Mouse (Mus musculus): ENCODE measurements around the gene Ccdc17. TPM values are rescaled to one million over a fixed set of nuclear protein-coding genes. Genes with fewer than 3 reads are reported as not detected.

Gene Ccdc17
- total RNA-seq (2021), result 1 to 10 TPM; 3.0 to 4.2 TPM

GRCm38 (mm10) chr4:116596379-116596778 is at the start of gene Ccdc17:
Gene Ccdc17 (plus strand): TSS chr4:116596654.
- DNase-seq (ENCODE audit: low spot score), result no peak
- intact Hi-C loops (cut with DNase I), result no loop called here

- no peak for DNase-seq (ENCODE audit: low spot score)
- intact Hi-C loops (cut with DNase I), result no loop called here
Measured at GRCm38 (mm10) chr4:116550432-116550831, 46.0 kb upstream of the Ccdc17 start.

GRCm38 (mm10) chr4:116553035-116553434 is 43.4 kb upstream of the Ccdc17 start:
- intact Hi-C loops (cut with DNase I), result no loop called here

GRCm38 (mm10) chr4:116555413-116556300 is 40.8 kb upstream of the Ccdc17 start, which contains the start of gene Tmem69:
Gene Tmem69 (minus strand): TSS chr4:116555936.
- peak; percentile 37 for DNase-seq (ENCODE audit: low spot score)
- intact Hi-C loops (cut with DNase I), result loop anchor here (5.0 kb wide), 2 partner anchors 48 to 93 kb away; partner anchors contain the start of genes Ipp and Mast2

More at GRCm38 (mm10) chr4:116553035-116553434, 43.4 kb upstream of the Ccdc17 start:
- DNase-seq (ENCODE audit: low spot score), result no peak

- intact Hi-C loops (cut with DNase I), result loop anchor here (5.0 kb wide), 2 partner anchors 49 to 94 kb away; partner anchors contain the start of genes Ipp and Mast2
- peak; percentile 88 for DNase-seq (ENCODE audit: low spot score)
Measured at GRCm38 (mm10) chr4:116556561-116557305, 39.7 kb upstream of the Ccdc17 start.

GRCm38 (mm10) chr4:116557306-116558121 is 38.9 kb upstream of the Ccdc17 start, which contains the start of gene Gpbp1l1:
Gene Gpbp1l1 (plus strand): TSS chr4:116557658.
- intact Hi-C loops (cut with DNase I), result loop anchor here (5.0 kb wide), 2 partner anchors 50 to 95 kb away; partner anchors contain the start of genes Ipp and Mast2
- peak; percentile 96 for DNase-seq (ENCODE audit: low spot score)

- DNase-seq (ENCODE audit: low spot score), result no peak
- intact Hi-C loops (cut with DNase I), result loop anchor here (5.0 kb wide), 2 partner anchors 51 to 96 kb away; partner anchors contain the start of genes Ipp and Mast2
Measured at GRCm38 (mm10) chr4:116558151-116558882, 38.1 kb upstream of the Ccdc17 start.

GRCm38 (mm10) chr4:116595793-116596192 is 661 bp upstream of the Ccdc17 start:
- DNase-seq (ENCODE audit: low spot score), result no peak
- intact Hi-C loops (cut with DNase I), result no loop called here

GRCm38 (mm10) chr4:116596978-116597881 is 776 bp downstream of the Ccdc17 start:
- intact Hi-C loops (cut with DNase I), result no loop called here
- DNase-seq (ENCODE audit: low spot score), result peak; percentile 76

- no peak for DNase-seq (ENCODE audit: low spot score)
- intact Hi-C loops (cut with DNase I), result no loop called here
Measured at GRCm38 (mm10) chr4:116612621-116613020, 16.2 kb downstream of the Ccdc17 start.

GRCm38 (mm10) chr4:116615237-116615636 is 18.8 kb downstream of the Ccdc17 start:
- intact Hi-C loops (cut with DNase I), result no loop called here
- no peak for DNase-seq (ENCODE audit: low spot score)

GRCm38 (mm10) chr4:116624831-116625230 is 28.4 kb downstream of the Ccdc17 start:
- no peak for DNase-seq (ENCODE audit: low spot score)
- intact Hi-C loops (cut with DNase I), result no loop called here

- intact Hi-C loops (cut with DNase I), result no loop called here
- DNase-seq (ENCODE audit: low spot score), result peak; percentile 49
Measured at GRCm38 (mm10) chr4:116626658-116627358, 30.4 kb downstream of the Ccdc17 start.

- intact Hi-C loops (cut with DNase I), result no loop called here
- DNase-seq (ENCODE audit: low spot score), result peak; percentile 84
Measured at GRCm38 (mm10) chr4:116627359-116627716, 30.9 kb downstream of the Ccdc17 start.

- intact Hi-C loops (cut with DNase I), result no loop called here
- peak; percentile 68 for DNase-seq (ENCODE audit: low spot score)
Measured at GRCm38 (mm10) chr4:116627722-116628662, 31.5 kb downstream of the Ccdc17 start, which contains the start of gene Nasp. Gene Nasp (minus strand): TSS chr4:116627941.

- intact Hi-C loops (cut with DNase I), result no loop called here
- DNase-seq (ENCODE audit: low spot score), result no peak
Measured at GRCm38 (mm10) chr4:116635197-116635596, 38.7 kb downstream of the Ccdc17 start.

Data from heart, postnatal 25 days (tissue).